ENCODE assay signal across 9 mouse cellular contexts in genomic region chr2:118743261-118743943, GRCm38 (mm10). TPM values are rescaled to one million over a fixed set of nuclear protein-coding genes. Genes with fewer than 3 reads are reported as not detected.
DNase-seq lines count a peak whose midpoint lies in the region; ATAC-seq and TF ChIP-seq lines count a peak whose summit lies in the region.
"Had no signal": no experiment of that assay in that cellular context is flagged by ENCODE, and none has a peak within 500 bp of the region (broad histone marks: within the 10 kb centered on the region; RNA-seq: fewer than 3 reads in every experiment).

No protein-coding gene starts in this region.

- H3K27ac ChIP-seq in forebrain, postnatal 0 days (ENCODE audit: low read depth, low read length): no peak overlapping the region
- H3K27ac ChIP-seq in forebrain, embryonic 12.5 days: no peak overlapping the region
- H3K27ac ChIP-seq in midbrain, embryonic 11.5 days (ENCODE audit: low read depth, low read length): no peak overlapping the region
- no peak overlapping the region for H3K27ac ChIP-seq in midbrain, embryonic 10.5 days (replicated peaks)
- H3K27ac ChIP-seq: hindbrain, embryonic 15.5 days had no signal

- no peak overlapping the region for H3K4me2 ChIP-seq in forebrain, postnatal 0 days (ENCODE audit: low read depth)
- H3K4me2 ChIP-seq in forebrain, embryonic 12.5 days: no peak overlapping the region
- no peak overlapping the region for H3K4me2 ChIP-seq in midbrain, embryonic 11.5 days
- H3K4me2 ChIP-seq: hindbrain, embryonic 15.5 days had no signal

- H3K36me3 ChIP-seq in forebrain, postnatal 0 days (ENCODE audit: insufficient read depth): no peaks in the 10 kb centered on the region
- no peaks in the 10 kb centered on the region for H3K36me3 ChIP-seq in forebrain, embryonic 12.5 days (replicated peaks)
- H3K36me3 ChIP-seq in midbrain, embryonic 11.5 days (ENCODE audit: control insufficient read depth, insufficient read depth, low read length): no peaks in the 10 kb centered on the region
- no peaks in the 10 kb centered on the region for H3K36me3 ChIP-seq in midbrain, embryonic 10.5 days
- H3K36me3 ChIP-seq: hindbrain, embryonic 15.5 days had no signal

- WGBS in forebrain, postnatal 0 days: 19% methylated on average over 8 of the region's 8 CpGs
- 25% methylated on average over 8 of the region's 8 CpGs for WGBS in forebrain, embryonic 12.5 days
- WGBS in midbrain, embryonic 11.5 days: 29% methylated on average over 8 of the region's 8 CpGs
- WGBS in midbrain, embryonic 10.5 days: 29% methylated on average over 8 of the region's 8 CpGs

- no peak overlapping the region for H3K4me3 ChIP-seq in forebrain, postnatal 0 days (ENCODE audit: low read depth, low read length)
- no peak overlapping the region for H3K4me3 ChIP-seq in forebrain, embryonic 12.5 days (replicated peaks)
- H3K4me3 ChIP-seq in midbrain, embryonic 11.5 days (ENCODE audit: low read depth, low read length): no peak overlapping the region
- no peak overlapping the region for H3K4me3 ChIP-seq in midbrain, embryonic 10.5 days
- H3K4me3 ChIP-seq: hindbrain, embryonic 15.5 days had no signal

- ATAC-seq in forebrain, postnatal 0 days: peak; percentile 12; the same call in 1 of the 2 replicates
- ATAC-seq in forebrain, embryonic 12.5 days (ENCODE audit: low FRiP score): no peak
- no peak for ATAC-seq in midbrain, embryonic 11.5 days (ENCODE audit: low FRiP score)

- peak; percentile 85 for TF ChIP-seq CTCF in forebrain, postnatal 0 days (IDR thresholded peaks at IDR 0.05; ENCODE audit: low read depth)

- no peaks in the 10 kb centered on the region; the same call in 1 of the 2 replicates for H3K27me3 ChIP-seq in forebrain, postnatal 0 days (ENCODE audit: insufficient read depth, low read length)
- peaks cover 38% of the 10 kb centered on the region for H3K27me3 ChIP-seq in forebrain, embryonic 12.5 days
- H3K27me3 ChIP-seq in midbrain, embryonic 11.5 days (ENCODE audit: control insufficient read depth, insufficient read depth, low read length): peaks cover 9% of the 10 kb centered on the region
- peaks cover 44% of the 10 kb centered on the region for H3K27me3 ChIP-seq in midbrain, embryonic 10.5 days (ENCODE audit: low read depth, poor library complexity, severe bottlenecking)

- H3K9me3 ChIP-seq in forebrain, postnatal 0 days (ENCODE audit: low read length): no peaks in the 10 kb centered on the region
- no peaks in the 10 kb centered on the region for H3K9me3 ChIP-seq in forebrain, embryonic 12.5 days
- no peaks in the 10 kb centered on the region for H3K9me3 ChIP-seq in midbrain, embryonic 11.5 days (ENCODE audit: control insufficient read depth, low read length)
- no peaks in the 10 kb centered on the region for H3K9me3 ChIP-seq in midbrain, embryonic 10.5 days (replicated peaks)
- H3K9me3 ChIP-seq: hindbrain, embryonic 15.5 days had no signal

- peak; percentile 76 for DNase-seq in forebrain, postnatal 0 days
- DNase-seq in midbrain, embryonic 11.5 days (ENCODE audit: low spot score, missing footprints): peak; percentile 92
- DNase-seq in midbrain, embryonic 10.5 days (ENCODE audit: low spot score): no peak
- DNase-seq in c-Kit-negative CD71-positive TER-119-positive erythroid progenitor cells, embryonic 14.5 days (ENCODE audit: low read depth, low spot score): peak; percentile 54
- peak; percentile 80 for DNase-seq in induced T-regulatory cell, adult 2 months (ENCODE audit: low read depth)
- DNase-seq in skeletal muscle tissue, adult 2 months (ENCODE audit: low read depth, low spot score): peak; percentile 53
- no peak for DNase-seq in gastrocnemius, postnatal 14 days

- no peak overlapping the region for H3K9ac ChIP-seq in forebrain, postnatal 0 days
- H3K9ac ChIP-seq in forebrain, embryonic 12.5 days: no peak overlapping the region
- H3K9ac ChIP-seq in midbrain, embryonic 11.5 days (ENCODE audit: low read length): no peak overlapping the region
- H3K9ac ChIP-seq: hindbrain, embryonic 15.5 days had no signal

- H3K4me1 ChIP-seq in forebrain, postnatal 0 days (ENCODE audit: insufficient read depth): peaks cover 23% of the 10 kb centered on the region
- peaks cover 24% of the 10 kb centered on the region for H3K4me1 ChIP-seq in forebrain, embryonic 12.5 days
- H3K4me1 ChIP-seq in midbrain, embryonic 11.5 days (ENCODE audit: control insufficient read depth, insufficient read depth, low read length): peaks cover 12% of the 10 kb centered on the region
- peaks cover 38% of the 10 kb centered on the region for H3K4me1 ChIP-seq in midbrain, embryonic 10.5 days

- intact Hi-C loops in gastrocnemius, postnatal 14 days (cut with DNase I; ENCODE audit: low total_unique reads): loop anchor here (5.0 kb wide), 1 partner anchor 139 kb away; no protein-coding TSS in a partner anchor

RNA-seq across cellular contexts. Expression of gene Inafm2, which starts 2.2 kb away (rescaled TPM):
- 13.8 and 14.2 TPM in 2 replicates for total RNA-seq in forebrain, postnatal 0 days (2014; rRNA removed)
- 15.7 and 17.2 TPM in 2 replicates for polyA plus RNA-seq in forebrain, postnatal 0 days (2015; fragmentation: Nextera tagmentation; extraction: Ambion mirVana)
- 22.3 and 24.4 TPM in 2 replicates for polyA plus RNA-seq in forebrain, embryonic 12.5 days (2016; fragmentation: Nextera tagmentation; extraction: Ambion mirVana)
- polyA plus RNA-seq in midbrain, embryonic 11.5 days (2014; fragmentation: Nextera tagmentation; extraction: Ambion mirVana): 36.0 and 39.9 TPM in 2 replicates
- 24.2 and 24.6 TPM in 2 replicates for polyA plus RNA-seq in midbrain, embryonic 10.5 days (2016; fragmentation: Nextera tagmentation; extraction: Ambion mirVana)
- total RNA-seq in gastrocnemius, postnatal 14 days (2021): 1 to 10 TPM; 5.3 TPM

RNA-seq across cellular contexts. Expression of gene Plcb2, which starts 15.2 kb away (rescaled TPM):
- 0.92 and 1.1 TPM in 2 replicates for total RNA-seq in forebrain, postnatal 0 days (2014; rRNA removed)
- polyA plus RNA-seq in forebrain, postnatal 0 days (2015; fragmentation: Nextera tagmentation; extraction: Ambion mirVana): 0.52 and 0.83 TPM in 2 replicates
- 0.19 and 0.36 TPM in 2 replicates for polyA plus RNA-seq in forebrain, embryonic 12.5 days (2016; fragmentation: Nextera tagmentation; extraction: Ambion mirVana)
- polyA plus RNA-seq in midbrain, embryonic 11.5 days (2014; fragmentation: Nextera tagmentation; extraction: Ambion mirVana): 0.20 and 0.33 TPM in 2 replicates
- polyA plus RNA-seq in midbrain, embryonic 10.5 days (2016; fragmentation: Nextera tagmentation; extraction: Ambion mirVana): 0.09 and 0.34 TPM in 2 replicates
- under 1 TPM; 0.08 to 0.27 TPM for total RNA-seq in gastrocnemius, postnatal 14 days (2021)

RNA-seq across cellular contexts. Expression of gene Ccdc9b, which starts 19.1 kb away (rescaled TPM):
- 1.8 and 2.4 TPM in 2 replicates for total RNA-seq in forebrain, postnatal 0 days (2014; rRNA removed)
- polyA plus RNA-seq in forebrain, postnatal 0 days (2015; fragmentation: Nextera tagmentation; extraction: Ambion mirVana): 0.33 and 0.53 TPM in 2 replicates
- polyA plus RNA-seq in forebrain, embryonic 12.5 days (2016; fragmentation: Nextera tagmentation; extraction: Ambion mirVana): 2.8 TPM in 2 replicates
- polyA plus RNA-seq in midbrain, embryonic 11.5 days (2014; fragmentation: Nextera tagmentation; extraction: Ambion mirVana): 0.86 and 0.92 TPM in 2 replicates
- polyA plus RNA-seq in midbrain, embryonic 10.5 days (2016; fragmentation: Nextera tagmentation; extraction: Ambion mirVana): 0.42 and 1.1 TPM in 2 replicates
- 1 to 10 TPM; 6.8 to 6.9 TPM for total RNA-seq in gastrocnemius, postnatal 14 days (2021)

RNA-seq across cellular contexts. Expression of gene Phgr1, which starts 29.2 kb away (rescaled TPM):
- total RNA-seq in forebrain, postnatal 0 days (2014; rRNA removed): not detected in 2 replicates
- polyA plus RNA-seq in forebrain, postnatal 0 days (2015; fragmentation: Nextera tagmentation; extraction: Ambion mirVana): not detected in 2 replicates
- not detected in 2 replicates for polyA plus RNA-seq in forebrain, embryonic 12.5 days (2016; fragmentation: Nextera tagmentation; extraction: Ambion mirVana)
- polyA plus RNA-seq in midbrain, embryonic 11.5 days (2014; fragmentation: Nextera tagmentation; extraction: Ambion mirVana): not detected in 2 replicates
- not detected in 2 replicates for polyA plus RNA-seq in midbrain, embryonic 10.5 days (2016; fragmentation: Nextera tagmentation; extraction: Ambion mirVana)
- total RNA-seq in gastrocnemius, postnatal 14 days (2021): not detected
- polyA plus RNA-seq: hindbrain, embryonic 15.5 days had no signal

RNA-seq across cellular contexts. Expression of gene Disp2, which starts 36.1 kb away (rescaled TPM):
- total RNA-seq in forebrain, postnatal 0 days (2014; rRNA removed): 48.4 and 91.3 TPM in 2 replicates
- 25.4 and 40.4 TPM in 2 replicates for polyA plus RNA-seq in forebrain, postnatal 0 days (2015; fragmentation: Nextera tagmentation; extraction: Ambion mirVana)
- polyA plus RNA-seq in forebrain, embryonic 12.5 days (2016; fragmentation: Nextera tagmentation; extraction: Ambion mirVana): 11.5 and 14.1 TPM in 2 replicates
- 7.8 and 8.0 TPM in 2 replicates for polyA plus RNA-seq in midbrain, embryonic 11.5 days (2014; fragmentation: Nextera tagmentation; extraction: Ambion mirVana)
- polyA plus RNA-seq in midbrain, embryonic 10.5 days (2016; fragmentation: Nextera tagmentation; extraction: Ambion mirVana): 3.1 and 7.5 TPM in 2 replicates
- under 1 TPM; 0.06 to 0.07 TPM for total RNA-seq in gastrocnemius, postnatal 14 days (2021)

Comparison
In these comparisons a context has a peak if more than half of its experiments do, and no peak if none do; other contexts are left out.
1. DNase-seq: peak in forebrain, postnatal 0 days (single experiment), midbrain, embryonic 11.5 days (single experiment), c-Kit-negative CD71-positive TER-119-positive erythroid progenitor cells, embryonic 14.5 days (single experiment), induced T-regulatory cell, adult 2 months (single experiment) and skeletal muscle tissue, adult 2 months (single experiment); none in midbrain, embryonic 10.5 days (single experiment) and gastrocnemius, postnatal 14 days (single experiment).